Mouse (Mus musculus) midbrain, postnatal 0 days (tissue): ENCODE measurements around the gene Shisal2a. TPM values are rescaled to one million over a fixed set of nuclear protein-coding genes. Genes with fewer than 3 reads are reported as not detected.

ENCODE experiments used
- ATAC-seq: fragments of 200-750 bp; cut with Nextera tagmentation; 2 replicates; pipeline ENCODE4 v1.8.0; 2017; ENCODE audit warnings: moderate number of reproducible peaks, mild to moderate bottlenecking, moderate TSS enrichment, moderate library complexity; ENCODE audit not compliant: low FRiP score
- DNase-seq: peaks from one replicate; pipeline ENCODE4 v3.0.0-alpha.2; 2015; ENCODE audit warnings: low spot score
- H3K27ac ChIP-seq: fragments of 300-500 bp; sonication (generic); 2 replicates; pipeline ENCODE4 v1.5.1; 2014; ENCODE audit warnings: low read depth, mild to moderate bottlenecking, low read length, mixed read lengths
- H3K27me3 ChIP-seq: fragments of 300-500 bp; sonication (generic); 2 replicates; pipeline ENCODE4 v1.6.1; 2014; ENCODE audit warnings: low read length, control low read depth, mixed read lengths; ENCODE audit not compliant: insufficient read depth
- H3K36me3 ChIP-seq: fragments of 300-500 bp; sonication (generic); 2 replicates; pipeline ENCODE4 v1.6.1; 2014; ENCODE audit warnings: low read length, control low read depth, mixed read lengths; ENCODE audit not compliant: insufficient read depth
- H3K4me1 ChIP-seq: fragments of 300-500 bp; sonication (generic); 2 replicates; pipeline ENCODE4 v1.6.1; 2014; ENCODE audit warnings: mild to moderate bottlenecking, control low read depth, antibody characterized with exemption, low read length, mixed read lengths; ENCODE audit not compliant: insufficient read depth
- H3K4me2 ChIP-seq: fragments of 300-500 bp; sonication (generic); 2 replicates; pipeline ENCODE4 v1.6.1; 2014; ENCODE audit warnings: low read depth, mild to moderate bottlenecking, low read length, mixed read lengths; ENCODE audit not compliant: poor library complexity, severe bottlenecking
- H3K4me3 ChIP-seq: fragments of 300-500 bp; sonication (generic); 2 replicates; pipeline ENCODE4 v1.5.1; 2014; ENCODE audit warnings: low read depth, mild to moderate bottlenecking, low read length, moderate library complexity
- H3K9ac ChIP-seq: fragments of 300-500 bp; sonication (generic); replicated peaks from 2 replicates; pipeline ENCODE4 v1.6.1; 2014; ENCODE audit warnings: mild to moderate bottlenecking, low read length, moderate library complexity, mixed read lengths; ENCODE audit not compliant: poor library complexity, severe bottlenecking
- H3K9me3 ChIP-seq: fragments of 300-500 bp; sonication (generic); 2 replicates; pipeline ENCODE4 v1.6.1; 2016; ENCODE audit warnings: low read length, control low read depth
- CTCF ChIP-seq: IDR thresholded peaks from 2 replicates; pipeline ENCODE4 v1.5.1; 2016; ENCODE audit warnings: antibody characterized with exemption, mild to moderate bottlenecking
- WGBS: fragments of 180-500 bp; shearing (Covaris S2); extraction: QIAGEN DNeasy Blood & Tissue Kit; methylation state at CpG from one replicate; pipeline ENCODE4 v1.1.7; 2014; 5-methylcytosine and 5-hydroxymethylcytosine counted together
- polyA plus RNA-seq: library from polyadenylated mRNA; unstranded; fragments of >200 nt; fragmentation: Nextera tagmentation; extraction: Ambion mirVana; gene quantifications from 2 replicates; pipeline ENCODE4 v1.2.1, GENCODE M21; 2015
- total RNA-seq: library from RNA; depleted of rRNA; stranded (reverse); fragments of >200 nt; gene quantifications from 2 replicates; pipeline ENCODE4 v1.2.3, GENCODE M21; 2014

Shisal2a gene
- total and polyA plus RNA-seq, 2 experiments from 2014 or later = 0.49 to 15.5 TPM

DNA sequence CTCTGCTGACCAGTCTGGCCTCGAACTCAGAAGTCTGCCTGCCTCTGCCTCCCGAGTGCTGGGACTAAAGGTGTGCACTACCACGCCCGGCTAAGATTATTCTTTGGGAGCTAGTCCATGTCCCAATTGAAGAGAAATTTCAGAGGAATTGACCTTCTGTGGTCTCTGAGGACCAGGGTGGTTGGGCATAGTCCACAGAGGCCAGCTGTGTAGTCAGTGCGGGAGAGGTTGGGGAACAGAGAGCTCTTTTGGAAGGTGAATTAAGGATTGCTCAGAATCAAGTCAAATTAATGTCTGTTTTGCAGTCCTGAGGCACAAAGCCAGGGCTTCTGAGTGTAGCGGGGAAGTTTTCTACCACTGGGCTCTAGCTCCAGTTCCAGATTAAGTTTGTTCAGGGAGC lies 53.3 kb downstream of the Shisal2a start:
- 97% methylated on average over 6 of the region's 6 CpGs for WGBS
- H3K9me3 ChIP-seq = no peaks in the 10 kb centered on the region
- no peak overlapping the region for H3K9ac ChIP-seq
- H3K4me1 ChIP-seq = no peaks in the 10 kb centered on the region
- H3K36me3 ChIP-seq = peaks cover 9% of the 10 kb centered on the region; the same call in 1 of the 2 replicates
- no peaks in the 10 kb centered on the region for H3K27me3 ChIP-seq
- H3K4me3 ChIP-seq = no peak overlapping the region
- DNase-seq (no peak), ATAC-seq (no peak)
- TF ChIP-seq CTCF = no peak
- H3K27ac ChIP-seq = no peak overlapping the region
- H3K4me2 ChIP-seq = no peak overlapping the region

- peak; percentile 98 for DNase-seq
- Histone ChIP-seq H3K4me3 (peak within 1 kb of the TSS; percentile 67), H3K36me3 (0 out of 2 replicates have a peak, but pooled peaks cover 6% of the 10 kb centered on the region), H3K27ac (peak within 1 kb of the TSS; percentile 93), H3K27me3 (no peaks in the 10 kb centered on the region), H3K9ac (peak within 1 kb of the TSS; percentile 69), H3K4me2 (peak within 1 kb of the TSS; percentile 58), H3K4me1 (no peaks in the 10 kb centered on the region), H3K9me3 (no peaks in the 10 kb centered on the region)
- under 1% methylated on average over 44 of the region's 45 CpGs for WGBS
- TF ChIP-seq CTCF = no peak
- peak; percentile 95 for ATAC-seq
Measured at GRCm38 (mm10) chr4:108327730-108328484, 55.2 kb downstream of the Shisal2a start, which contains the start of gene Coa7. Gene Coa7, plus strand, starts transcription at chr4:108328140.

GRCm38 (mm10) chr4:108327071-108327579 lies 56.0 kb downstream of the Shisal2a start:
- ATAC-seq (no peak), DNase-seq (peak; percentile 75)
- Histone ChIP-seq H3K4me2 (peak overlapping the region; percentile 58), H3K4me1 (no peaks in the 10 kb centered on the region), H3K36me3 (0 out of 2 replicates have a peak, but pooled peaks cover 5% of the 10 kb centered on the region), H3K27me3 (no peaks in the 10 kb centered on the region), H3K27ac (peak overlapping the region; percentile 93), H3K4me3 (peak overlapping the region; percentile 67), H3K9ac (no peak overlapping the region), H3K9me3 (no peaks in the 10 kb centered on the region)
- 29% methylated on average over 6 of the region's 6 CpGs for WGBS
- peak; percentile 72 for TF ChIP-seq CTCF

DNA sequence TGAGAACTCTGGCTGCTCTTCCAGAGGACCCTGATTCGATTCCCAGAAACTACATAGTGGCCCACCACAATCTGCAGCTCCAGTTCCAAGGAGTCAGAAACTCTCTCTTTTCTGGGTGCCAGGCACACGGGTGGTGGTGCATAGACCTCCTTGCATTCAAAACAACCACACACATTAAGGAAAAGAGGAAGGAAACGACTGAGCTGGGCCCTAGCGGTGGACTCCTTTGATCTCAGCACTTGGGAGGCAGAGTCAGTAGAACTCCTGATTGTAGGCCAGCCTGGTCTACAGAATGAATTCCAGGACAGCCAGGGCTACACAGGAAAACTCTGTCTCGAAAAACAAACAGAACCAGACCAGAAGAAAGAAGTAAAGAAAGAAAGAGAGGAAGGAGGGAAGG lies 59.6 kb downstream of the Shisal2a start:
- DNase-seq (no peak), ATAC-seq (no peak)
- H3K4me2 ChIP-seq = no peak overlapping the region
- WGBS = 72% methylated on average over 5 of the region's 5 CpGs
- no peak overlapping the region for H3K4me3 ChIP-seq
- no peaks in the 10 kb centered on the region for H3K4me1 ChIP-seq
- no peak overlapping the region for H3K9ac ChIP-seq
- no peak for TF ChIP-seq CTCF
- H3K27me3 ChIP-seq = no peaks in the 10 kb centered on the region
- no peak overlapping the region for H3K27ac ChIP-seq
- no peaks in the 10 kb centered on the region for H3K9me3 ChIP-seq
- H3K36me3 ChIP-seq = no peaks in the 10 kb centered on the region

DNA sequence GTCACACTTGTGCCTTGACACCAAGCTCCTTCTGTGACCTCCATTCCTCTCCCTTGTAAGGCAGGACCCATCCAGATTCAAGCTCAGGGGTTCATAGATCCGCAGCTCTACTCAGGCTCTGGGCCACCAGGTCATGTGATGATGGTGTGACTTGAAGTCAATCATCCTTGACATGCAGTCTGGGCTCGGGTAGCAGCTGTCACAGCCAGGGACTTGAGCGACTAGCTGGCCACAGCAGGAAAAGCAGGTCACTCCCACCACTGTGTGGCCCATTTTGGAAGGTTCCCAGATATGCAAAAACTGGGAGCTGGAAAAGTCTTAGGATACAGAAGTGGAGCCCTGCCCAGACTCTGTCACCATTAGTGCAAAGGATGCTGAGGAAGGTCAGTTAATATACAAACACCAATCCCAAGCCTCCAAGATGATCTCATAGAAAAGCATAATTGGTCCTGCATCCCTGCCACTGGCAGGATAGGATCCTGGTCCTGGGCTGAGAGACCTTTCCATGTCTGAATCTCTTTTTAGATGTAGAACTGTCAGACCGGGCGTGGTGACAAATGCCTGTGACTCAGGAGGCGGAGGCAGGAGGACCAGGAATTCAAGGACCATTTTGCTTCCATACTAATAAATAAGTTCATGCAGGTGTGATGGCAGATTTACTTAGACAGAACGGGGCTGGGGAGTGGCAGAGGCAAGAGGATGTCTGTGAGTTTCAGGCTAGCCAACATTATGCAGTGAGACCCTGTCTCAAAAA lies 62.3 kb downstream of the Shisal2a start:
- H3K9me3 ChIP-seq = no peaks in the 10 kb centered on the region
- no peaks in the 10 kb centered on the region for H3K36me3 ChIP-seq
- peak; percentile 37 for DNase-seq
- no peak for TF ChIP-seq CTCF
- H3K27ac ChIP-seq = no peak overlapping the region
- no peak overlapping the region for H3K4me3 ChIP-seq
- WGBS = 72% methylated on average over 7 of the region's 7 CpGs
- H3K9ac ChIP-seq = no peak overlapping the region
- no peaks in the 10 kb centered on the region for H3K27me3 ChIP-seq
- H3K4me2 ChIP-seq = no peak overlapping the region
- ATAC-seq = no peak
- no peaks in the 10 kb centered on the region for H3K4me1 ChIP-seq

DNA sequence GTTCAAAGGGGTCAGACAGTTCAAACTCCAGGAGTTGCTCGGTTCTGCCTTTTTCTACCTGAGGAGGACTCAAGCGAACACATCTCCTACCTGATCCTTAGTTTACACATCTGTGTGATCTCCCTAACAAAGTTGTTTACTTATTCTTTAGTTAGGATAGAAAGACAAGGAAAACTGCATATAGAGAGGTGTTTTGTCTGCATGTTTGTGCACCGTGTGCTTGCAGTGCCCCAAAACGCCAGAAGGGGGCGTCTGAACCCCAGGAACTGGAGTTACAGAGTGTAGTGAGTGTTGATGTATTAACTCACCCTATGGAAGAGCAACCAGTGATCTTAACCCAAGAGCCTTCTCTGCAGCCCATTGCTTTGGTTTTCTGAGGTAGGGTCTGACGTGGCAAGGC lies 63.4 kb downstream of the Shisal2a start:
- TF ChIP-seq CTCF = peak; percentile 38; the same call in 1 of the 2 replicates
- Histone ChIP-seq H3K9ac (no peak overlapping the region), H3K4me1 (no peaks in the 10 kb centered on the region), H3K36me3 (no peaks in the 10 kb centered on the region), H3K27ac (no peak overlapping the region), H3K4me3 (no peak overlapping the region), H3K9me3 (no peaks in the 10 kb centered on the region), H3K27me3 (no peaks in the 10 kb centered on the region), H3K4me2 (no peak overlapping the region)
- no peak for ATAC-seq
- WGBS = 74% methylated on average over 6 of the region's 6 CpGs
- DNase-seq = no peak
